Mouse (Mus musculus): ENCODE measurements around the gene Bicral. TPM values are rescaled to one million over a fixed set of nuclear protein-coding genes. Genes with fewer than 3 reads are reported as not detected.

Bicral gene
- total and polyA plus RNA-seq, 3 experiments, result 3.0 to 7.4 (median 5.9) TPM

GRCm38 (mm10) chr17:46889450-46890084 is 31.3 kb upstream of the Bicral start:
- no peaks in the 10 kb centered on the region for H3K9me3 ChIP-seq (replicated peaks; ENCODE audit: low read length)
- dilution Hi-C loops (cut with MboI; ENCODE audit: extremely low pct_ligation_motif_present, extremely low pct_unique_long_range_greater_than_20kb, low sequenced_read_pairs), result no loop called here
- H3K27me3 ChIP-seq (replicated peaks), result no peaks in the 10 kb centered on the region
- TF ChIP-seq E2F4 (IDR thresholded peaks at IDR 0.05; ENCODE audit: insufficient replicate concordance, low read depth, low read length) (no peak), MXI1 (IDR thresholded peaks at IDR 0.05; ENCODE audit: low read depth, low read length) (no peak), ZNF384 (IDR thresholded peaks at IDR 0.05; ENCODE audit: low read depth, low read length) (peak; percentile 14; the same call in 1 of the 2 replicates), ELF1 (IDR thresholded peaks at IDR 0.05; ENCODE audit: low read depth, low read length) (peak; percentile 63), HCFC1 (IDR thresholded peaks at IDR 0.05; ENCODE audit: low read depth, low read length) (no peak; the same call in 1 of the 2 replicates), ZMIZ1 (IDR thresholded peaks at IDR 0.05; ENCODE audit: low read depth, low read length) (peak; percentile 30; the same call in 1 of the 2 replicates), JUN (IDR thresholded peaks at IDR 0.05; ENCODE audit: insufficient read depth, low read depth, low read length) (no peak), ZKSCAN1 (IDR thresholded peaks at IDR 0.05; ENCODE audit: borderline replicate concordance, low read depth, low read length) (no peak), ETS1 (conservative IDR thresholded peaks at IDR 0.05; ENCODE audit: low read depth, low read length) (no peak), IRF4 (IDR thresholded peaks at IDR 0.05; ENCODE audit: low read depth, low read length) (no peak; the same call in 1 of the 2 replicates), USF1 (IDR thresholded peaks at IDR 0.05; ENCODE audit: low read depth, low read length) (no peak), NELFE (IDR thresholded peaks at IDR 0.05; ENCODE audit: low read depth, low read length) (peak; percentile 29; the same call in 1 of the 2 replicates), UBTF (IDR thresholded peaks at IDR 0.05; ENCODE audit: low read depth, low read length) (no peak), RAD21 (IDR thresholded peaks at IDR 0.05; ENCODE audit: low read depth, low read length) (no peak), MAX (IDR thresholded peaks at IDR 0.05; ENCODE audit: low read length) (no peak), GABPA (IDR thresholded peaks at IDR 0.05; ENCODE audit: insufficient replicate concordance, low read depth, low read length) (no peak), CHD2 (IDR thresholded peaks at IDR 0.05; ENCODE audit: low read length) (0 out of 2 replicates have a peak, but pooled peaks have one; percentile 32), RCOR1 (conservative IDR thresholded peaks at IDR 0.05; ENCODE audit: low read depth, low read length) (no peak), MEF2A (IDR thresholded peaks at IDR 0.05; ENCODE audit: borderline replicate concordance, low read depth, low read length) (peak; percentile 38; the same call in 1 of the 2 replicates), KAT2A (IDR thresholded peaks at IDR 0.05; ENCODE audit: insufficient replicate concordance, low read length) (no peak), POLR2A (IDR thresholded peaks at IDR 0.05; ENCODE audit: low read depth, low read length) (peak; percentile 73; the same call in 1 of the 2 replicates), MAFK (IDR thresholded peaks at IDR 0.05; ENCODE audit: insufficient replicate concordance, low read length) (no peak), EP300 (IDR thresholded peaks at IDR 0.05; ENCODE audit: low read length) (no peak), BHLHE40 (IDR thresholded peaks at IDR 0.05; ENCODE audit: low read depth, low read length) (peak; percentile 64; the same call in 1 of the 2 replicates), SMC3 (IDR thresholded peaks at IDR 0.05; ENCODE audit: low read depth, low read length) (no peak), NRF1 (IDR thresholded peaks at IDR 0.05; ENCODE audit: low read depth, low read length) (peak; percentile 43; the same call in 1 of the 2 replicates), TCF12 (IDR thresholded peaks at IDR 0.05; ENCODE audit: low read depth, low read length) (peak; percentile 52), MAZ (IDR thresholded peaks at IDR 0.05; ENCODE audit: low read depth, low read length) (no peak), ZC3H11A (IDR thresholded peaks at IDR 0.05; ENCODE audit: low read depth, low read length) (no peak), CHD1 (IDR thresholded peaks at IDR 0.05; ENCODE audit: low read depth, low read length) (no peak), MYC (IDR thresholded peaks at IDR 0.05; ENCODE audit: low read depth, low read length) (no peak), USF2 (conservative IDR thresholded peaks at IDR 0.05; ENCODE audit: low read depth, low read length) (no peak), JUND (conservative IDR thresholded peaks at IDR 0.05; ENCODE audit: low read depth, low read length) (no peak), POLR2AphosphoS2 (IDR thresholded peaks at IDR 0.05; ENCODE audit: low read depth, low read length) (no peak), CTCF (conservative IDR thresholded peaks at IDR 0.05 in 1 of 2, IDR thresholded peaks at IDR 0.05 in 1 of 2; ENCODE audit: low read depth in 2 of 2, low read length in 2 of 2) (no peak), TBP (conservative IDR thresholded peaks at IDR 0.05; ENCODE audit: low read depth, low read length) (peak; percentile 72), SIN3A (IDR thresholded peaks at IDR 0.05; ENCODE audit: low read length) (no peak), PAX5 (IDR thresholded peaks at IDR 0.05; ENCODE audit: low read length) (no peak)
- peak overlapping the region; percentile 75 to 91 (median 81) for H3K4me3 ChIP-seq (replicated peaks in 1 of 3; ENCODE audit: low read depth in 2 of 3, low read length in 2 of 3, poor library complexity in 1 of 3)
- peak overlapping the region; percentile 75 for H3K9ac ChIP-seq (ENCODE audit: insufficient read depth, low read depth)
- H3K79me2 ChIP-seq (replicated peaks; ENCODE audit: control insufficient read depth, extremely low read depth, insufficient read depth, poor library complexity, severe bottlenecking), result peaks cover 16% of the 10 kb centered on the region
- peak overlapping the region; percentile 79 for H3K4me2 ChIP-seq (ENCODE audit: insufficient read depth, low read depth, poor library complexity, severe bottlenecking)
- DNase-seq (ENCODE audit: extremely low read depth), result peak; percentile 45
- peaks cover 3 to 36% of the 10 kb centered on the region in 2 experiments for H3K36me3 ChIP-seq (replicated peaks in 1 of 2; ENCODE audit: control insufficient read depth in 1 of 2, insufficient read depth in 1 of 2, low read length in 1 of 2)
- H3K4me1 ChIP-seq (ENCODE audit: control insufficient read depth in 1 of 2, insufficient read depth in 2 of 2), result peaks cover 7 to 24% of the 10 kb centered on the region in 2 experiments
- peak overlapping the region; percentile 86 for H3K27ac ChIP-seq (ENCODE audit: insufficient read depth, low read depth)
- in situ Hi-C loops (cut with MboI; ENCODE audit: low pct_ligation_motif_present, low pct_unique_long_range_greater_than_20kb, low sequenced_read_pairs), result loop anchor here (10.0 kb wide), 1 partner anchor 105 kb away; the partner anchor contains the start of gene Rpl7l1
